Mouse (Mus musculus) frontal cortex, adult 2 months (tissue): ENCODE data around the gene Sned1. TPM values are rescaled to one million over a fixed set of nuclear protein-coding genes. Genes with fewer than 3 reads are reported as not detected.
"Not testable (repeated sequence)": the region's sequence is repeated elsewhere in the genome, so short reads cannot be mapped to it uniquely, and the experiment has no call there.

Experiments used
- DNase-seq, 2 experiments: peaks; one replicate each; pipeline ENCODE4 v3.0.0; 2022; ENCODE audit warnings: low spot score in 1 of 2; ENCODE audit errors: extremely low spot score in 1 of 2
- polyA plus RNA-seq: library from polyadenylated mRNA; depleted of rRNA; stranded (reverse); fragments of >200 nt; gene quantifications from 2 replicates; pipeline ENCODE4 v1.2.3, GENCODE M21; 2012; rRNA removed

Sned1 gene
- polyA plus RNA-seq, 1 experiment: 7.7 TPM

GRCm38 (mm10) chr1:93294491-93294890 is 58.9 kb downstream of the Sned1 start:
- DNase-seq: not testable (repeated sequence)

- DNase-seq: no peak
These were observed 64.2 kb downstream of the Sned1 start for GRCm38 (mm10) chr1:93299791-93300190.

- DNase-seq: no peak
These were observed 64.9 kb downstream of the Sned1 start for GRCm38 (mm10) chr1:93300578-93300977.

- peak; percentile 38 to 87 for DNase-seq
These were observed 70.1 kb downstream of the Sned1 start, which contains the start of gene Mterf4 for GRCm38 (mm10) chr1:93305581-93306337. TSS of gene Mterf4 (minus strand) at chr1:93305915.

GRCm38 (mm10) chr1:93323973-93324372 is 88.3 kb downstream of the Sned1 start:
- DNase-seq: no peak

- no peak for DNase-seq
These were observed 90.8 kb downstream of the Sned1 start for GRCm38 (mm10) chr1:93326446-93326845.

- no peak for DNase-seq
These were observed 99.0 kb downstream of the Sned1 start for GRCm38 (mm10) chr1:93334621-93335020.

- DNase-seq: peak; percentile 93 to 96
These were observed 107.2 kb downstream of the Sned1 start, which contains the start of the genes Ppp1r7 and Pask for GRCm38 (mm10) chr1:93342648-93343503. TSS of gene Ppp1r7 (plus strand) at chr1:93342854. TSS of gene Pask (minus strand) at chr1:93343482.

GRCm38 (mm10) chr1:93343504-93344047 is 107.9 kb downstream of the Sned1 start:
- peak; percentile 93 to 98 for DNase-seq

GRCm38 (mm10) chr1:93347176-93347575 is 111.5 kb downstream of the Sned1 start:
- peak in 1 of 2 experiments; percentile 25 for DNase-seq

- peak in 1 of 2 experiments; percentile 25 for DNase-seq
These were observed 114.1 kb downstream of the Sned1 start for GRCm38 (mm10) chr1:93349701-93350100.

Other genes with a start within 250 kb of the Sned1 start
- not detected in 2 replicates for gene Aqp12, start 229.5 kb upstream of the Sned1 start, polyA plus RNA-seq
- 305 and 323 TPM in 2 replicates for gene Kif1a, start 133.9 kb upstream of the Sned1 start, polyA plus RNA-seq
- not detected in 2 replicates for gene Agxt, start 100.6 kb upstream of the Sned1 start, polyA plus RNA-seq
- gene 2310007B03Rik, start 74.9 kb upstream of the Sned1 start, polyA plus RNA-seq: not detected in 2 replicates
- gene Crocc2, start 67.1 kb upstream of the Sned1 start, polyA plus RNA-seq: 0.10 and 0.11 TPM in 2 replicates
- 16.0 and 18.6 TPM in 2 replicates for gene Mterf4, start 70.1 kb downstream of the Sned1 start, polyA plus RNA-seq
- gene Ppp1r7, start 107.0 kb downstream of the Sned1 start, polyA plus RNA-seq: 24.1 and 27.7 TPM in 2 replicates
- 4.2 and 7.1 TPM in 2 replicates for gene Pask, start 107.6 kb downstream of the Sned1 start, polyA plus RNA-seq
- 0.86 and 1.3 TPM in 2 replicates for gene Ano7, start 138.1 kb downstream of the Sned1 start, polyA plus RNA-seq
- 77.9 and 87.3 TPM in 2 replicates for gene Hdlbp, start 243.0 kb downstream of the Sned1 start, polyA plus RNA-seq